Mouse (Mus musculus): ENCODE measurements around the gene Ift122.
"Not testable (repeated sequence)": the region's sequence is repeated elsewhere in the genome, so short reads cannot be mapped to it uniquely, and the experiment has no call there.

Ift122 gene

DNA sequence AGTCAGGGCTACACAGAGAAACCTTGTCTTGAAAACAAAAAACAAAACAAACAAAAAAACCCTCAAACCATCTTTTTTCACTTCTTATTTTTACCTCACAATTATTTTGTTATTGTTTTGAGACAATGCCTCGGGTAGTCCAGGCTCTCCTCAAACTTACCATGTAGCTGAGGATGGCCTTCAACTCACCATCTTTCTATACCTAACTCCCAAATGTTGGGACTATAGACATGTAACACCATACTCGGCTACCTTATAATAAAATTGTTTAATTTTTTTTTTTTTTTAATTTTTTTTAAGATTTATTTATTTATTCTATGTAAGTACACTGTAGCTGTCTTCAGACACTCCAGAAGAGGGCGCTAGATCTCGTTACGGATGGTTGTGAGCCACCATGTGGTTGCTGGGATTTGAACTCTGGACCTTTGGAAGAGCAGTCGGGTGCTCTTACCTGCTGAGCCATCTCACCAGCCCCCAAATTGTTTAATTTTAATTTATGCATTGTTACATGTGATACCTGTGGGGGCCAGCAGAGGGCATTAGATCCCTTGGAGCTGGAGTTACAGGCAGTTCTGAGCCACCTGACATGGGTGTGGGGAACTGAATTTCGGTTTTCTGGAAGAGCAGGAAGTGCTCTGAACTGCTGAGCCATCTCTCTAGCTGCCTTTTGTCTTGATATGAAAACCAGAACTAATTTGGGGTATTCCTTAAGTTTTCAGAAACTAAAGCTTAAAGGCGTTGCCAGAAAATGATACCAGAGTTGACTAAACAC lies 6.4 kb upstream of the Ift122 start:
- peak; percentile 40 for DNase-seq (ENCODE audit: low spot score)

DNA sequence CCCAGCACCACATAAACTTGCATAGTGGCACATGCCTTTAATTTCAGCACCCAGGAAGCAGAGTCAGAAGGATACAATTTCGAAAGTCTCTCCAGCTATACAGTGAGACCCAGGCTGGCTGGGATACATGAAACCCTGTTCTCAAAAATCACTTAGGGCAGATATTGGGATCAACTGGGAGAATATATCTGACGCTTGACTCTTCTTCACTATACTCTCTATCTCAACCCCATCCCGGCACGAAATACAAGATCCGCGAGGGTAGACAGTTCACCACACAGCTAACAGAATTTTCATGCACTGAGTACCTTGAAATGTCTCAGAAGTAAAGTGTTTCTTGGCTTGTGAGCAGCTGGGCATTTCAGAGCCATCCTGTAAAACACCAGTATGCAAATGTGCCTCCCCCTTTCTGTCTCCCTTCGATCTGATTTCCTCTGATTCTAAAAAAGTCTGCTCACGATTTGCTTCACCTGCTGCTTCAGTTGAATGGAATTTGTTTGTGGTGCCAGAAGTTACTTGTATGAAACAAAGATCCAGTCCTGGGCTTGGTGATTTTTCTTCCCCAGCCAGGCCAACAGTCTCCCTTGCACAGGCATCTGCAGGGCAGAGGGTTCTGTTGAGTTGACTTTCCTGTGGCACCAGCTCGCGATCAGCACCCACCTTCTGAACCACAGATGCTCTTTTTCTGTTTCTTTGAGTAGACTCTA lies 4.5 kb upstream of the Ift122 start:
- no peak for DNase-seq (ENCODE audit: low spot score)

DNA sequence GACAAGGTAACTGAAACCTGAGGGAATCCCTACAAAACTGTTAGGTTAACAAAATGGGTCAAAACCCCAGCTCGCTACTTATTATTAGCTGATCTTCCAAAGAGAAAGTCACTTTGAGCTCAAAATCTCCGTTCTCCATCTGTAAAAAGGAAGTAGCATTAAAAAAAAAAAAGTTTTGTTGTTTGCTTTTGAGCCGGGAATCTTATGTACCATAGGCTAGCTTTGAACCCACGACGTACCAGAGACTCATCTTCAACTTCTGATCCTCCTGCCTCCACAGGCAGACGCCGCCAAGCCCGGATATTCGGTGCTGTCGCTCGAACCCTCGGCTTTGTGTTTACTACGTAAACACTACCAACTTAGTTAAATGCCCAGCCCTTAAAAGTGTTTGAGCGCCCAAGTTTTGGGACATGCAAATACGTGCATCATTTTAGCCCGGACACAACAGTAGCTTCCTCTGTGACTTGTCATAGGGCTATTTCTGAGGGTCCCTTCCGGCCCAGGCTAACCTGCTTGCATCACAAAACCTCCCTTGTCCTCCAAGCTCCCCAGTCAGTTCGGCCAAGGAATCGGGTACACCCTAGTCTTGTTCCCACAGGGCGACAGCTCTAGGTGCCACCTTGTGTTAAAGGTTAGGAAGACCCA lies 702 bp upstream of the Ift122 start:
- no peak for DNase-seq (ENCODE audit: low spot score)

DNA sequence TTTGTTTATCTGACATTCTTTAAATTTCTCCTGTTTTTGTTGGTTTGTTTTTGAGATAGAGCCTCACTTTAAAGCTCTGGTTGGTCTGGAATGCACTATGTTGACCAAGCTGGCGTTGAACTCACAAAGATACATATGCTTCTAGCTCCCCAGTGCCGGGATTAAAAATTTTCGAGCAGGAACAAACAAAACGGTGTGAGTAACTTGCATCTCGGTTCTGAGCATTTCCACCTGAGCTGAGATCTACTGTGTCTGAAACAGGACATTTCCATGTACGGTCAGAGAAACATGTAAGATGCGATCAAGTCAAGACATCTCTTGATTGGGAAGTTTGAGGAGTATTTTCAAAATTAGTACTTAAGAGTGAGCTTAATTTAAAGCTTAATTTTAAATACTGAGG lies 715 bp downstream of the Ift122 start:
- no peak for DNase-seq (ENCODE audit: low spot score)

DNA sequence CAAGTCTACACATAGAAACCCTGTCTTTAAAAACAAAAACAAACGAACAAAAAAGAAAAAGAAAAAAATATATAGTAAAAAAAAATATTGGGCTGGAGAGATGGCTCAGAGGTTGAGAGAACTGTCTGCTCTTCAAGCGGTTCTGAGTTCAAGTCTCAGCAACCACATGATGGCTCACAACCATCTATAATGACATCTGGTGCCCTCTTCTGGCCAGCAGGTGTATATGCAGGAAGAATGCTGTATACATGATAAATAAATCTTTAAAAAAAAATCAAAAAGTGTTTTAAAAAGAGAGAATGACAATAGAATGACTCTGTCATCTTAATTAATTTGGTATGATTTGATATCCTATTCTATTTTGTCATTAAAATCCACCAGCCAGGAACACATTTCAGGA lies 1.2 kb downstream of the Ift122 start:
- no peak for DNase-seq (ENCODE audit: low spot score)

- DNase-seq (ENCODE audit: low spot score), result no peak
These were observed 2.6 kb downstream of the Ift122 start for GRCm38 (mm10) chr6:115855733-115856360.

GRCm38 (mm10) chr6:115856361-115856745 lies 3.1 kb downstream of the Ift122 start:
- DNase-seq (ENCODE audit: low spot score), result no peak

DNA sequence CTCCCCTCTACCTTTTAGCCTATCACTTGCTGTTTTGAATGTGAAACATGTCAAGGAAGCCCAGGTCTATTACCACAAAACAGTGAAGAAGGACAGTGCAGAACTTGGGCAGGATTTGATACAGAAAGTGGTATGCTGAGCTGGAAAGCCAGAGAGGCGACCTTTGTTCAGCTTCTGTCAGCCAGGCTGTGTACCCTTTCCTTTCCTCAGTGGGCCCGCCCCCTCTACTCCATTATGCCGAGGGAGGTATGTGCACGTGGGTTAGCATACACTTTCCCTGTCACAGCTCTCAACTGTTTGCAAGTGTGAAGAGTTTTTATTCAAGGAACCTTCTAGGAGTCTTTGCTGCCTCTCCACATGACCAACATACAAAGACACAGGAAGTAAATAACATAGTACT lies 6.0 kb downstream of the Ift122 start:
- DNase-seq (ENCODE audit: low spot score), result no peak

DNA sequence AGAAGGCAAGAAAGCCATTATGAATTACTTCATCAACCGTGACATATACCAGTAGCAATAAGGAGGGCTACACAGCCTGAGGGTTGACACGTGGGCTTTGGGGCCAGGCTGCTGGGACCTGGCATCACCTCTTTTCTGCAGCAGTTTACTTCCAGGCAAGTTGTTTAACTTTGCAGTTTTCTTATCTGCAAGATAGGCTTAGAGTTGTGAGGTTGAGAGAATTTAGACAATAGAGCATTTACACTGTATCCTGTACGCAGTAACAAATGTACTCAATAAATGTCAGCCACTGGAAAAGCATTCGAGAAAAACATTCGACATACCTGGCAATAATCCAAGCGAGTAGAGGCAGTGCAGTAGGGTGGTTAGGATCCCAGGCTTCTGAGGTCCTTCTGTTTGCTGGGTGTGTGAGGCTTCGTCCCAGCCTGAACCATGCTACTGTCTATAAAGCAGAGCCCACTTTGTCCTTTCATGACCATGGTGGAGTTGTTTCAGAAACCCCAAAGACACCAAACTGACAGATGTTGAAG lies 6.8 kb downstream of the Ift122 start:
- no peak for DNase-seq (ENCODE audit: low spot score)

DNA sequence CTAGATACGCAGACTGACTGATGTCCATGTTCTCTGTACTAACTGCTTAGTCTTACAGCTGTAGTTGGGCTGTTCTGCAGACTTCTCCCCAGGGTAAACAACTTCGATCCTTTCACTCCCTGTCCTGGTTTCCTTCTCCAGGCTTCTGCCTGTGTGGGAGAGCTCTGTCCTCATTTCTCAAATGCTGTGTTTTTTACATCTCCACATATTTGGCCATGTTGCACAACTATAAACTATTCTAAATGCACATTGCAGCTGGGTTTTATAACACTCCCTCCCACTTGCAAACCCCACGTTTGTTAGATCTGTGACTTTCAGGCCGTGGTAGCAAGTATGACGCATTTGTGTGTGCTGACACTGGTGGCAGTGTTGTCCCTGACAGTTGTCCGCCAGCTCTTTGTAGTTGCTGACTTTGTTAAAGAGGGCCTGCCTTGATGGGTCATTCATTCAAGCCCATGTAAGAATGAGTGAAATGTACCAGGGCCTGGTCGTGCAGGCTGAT lies 10.1 kb downstream of the Ift122 start:
- DNase-seq (ENCODE audit: low spot score), result peak; percentile 26

GRCm38 (mm10) chr6:115865246-115865645 lies 12.0 kb downstream of the Ift122 start:
- DNase-seq (ENCODE audit: low spot score), result no peak

- not testable (repeated sequence) for DNase-seq (ENCODE audit: low spot score)
These were observed 13.9 kb downstream of the Ift122 start for GRCm38 (mm10) chr6:115867157-115867556.

DNA sequence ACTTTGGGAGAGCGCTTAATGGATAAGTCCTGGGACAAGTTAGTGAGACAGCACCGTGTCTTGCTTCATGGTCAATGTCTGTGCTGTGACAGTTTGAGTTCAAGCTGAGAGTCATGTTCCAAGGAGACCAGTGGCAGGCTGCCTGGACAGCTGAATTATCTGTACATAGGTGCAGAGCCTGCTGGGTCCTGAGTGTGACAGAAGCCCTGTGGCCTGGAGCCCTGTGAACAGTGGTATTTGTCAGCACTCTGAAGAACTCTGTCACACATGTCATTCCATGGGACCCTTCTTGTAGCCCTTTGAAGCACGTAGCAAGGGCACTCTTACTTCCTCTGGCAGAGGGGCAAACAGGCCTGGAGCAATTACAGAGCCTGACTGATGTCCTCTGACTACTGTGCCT lies 18.0 kb downstream of the Ift122 start:
- not testable (repeated sequence) for DNase-seq (ENCODE audit: low spot score)

GRCm38 (mm10) chr6:115877239-115877638 lies 24.0 kb downstream of the Ift122 start:
- no peak for DNase-seq (ENCODE audit: low spot score)

- no peak for DNase-seq (ENCODE audit: low spot score)
These were observed 25.4 kb downstream of the Ift122 start for GRCm38 (mm10) chr6:115878694-115879093.

- no peak for DNase-seq (ENCODE audit: low spot score)
These were observed 26.5 kb downstream of the Ift122 start for GRCm38 (mm10) chr6:115879736-115880135.

GRCm38 (mm10) chr6:115880751-115881150 lies 27.5 kb downstream of the Ift122 start:
- no peak for DNase-seq (ENCODE audit: low spot score)

DNA sequence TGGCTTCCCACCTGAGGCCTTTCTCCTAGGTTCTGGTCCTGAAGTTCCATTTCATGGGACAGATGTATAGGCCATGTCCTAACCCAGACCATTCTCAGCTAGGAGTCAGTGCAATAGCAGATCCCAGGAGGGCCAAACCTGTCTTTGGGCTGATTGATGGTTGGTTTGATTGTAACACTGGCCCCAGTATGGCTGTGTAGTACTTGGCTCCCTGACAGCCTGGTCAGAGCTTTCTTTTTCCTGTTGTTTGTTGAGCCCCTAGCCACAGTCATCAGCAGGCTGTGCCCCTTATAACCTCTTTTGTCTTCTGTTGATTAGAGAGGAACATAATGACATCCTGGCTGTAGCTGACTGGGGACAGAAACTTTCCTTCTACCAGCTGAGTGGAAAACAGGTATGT lies 30.7 kb downstream of the Ift122 start:
- DNase-seq (ENCODE audit: low spot score), result no peak

DNA sequence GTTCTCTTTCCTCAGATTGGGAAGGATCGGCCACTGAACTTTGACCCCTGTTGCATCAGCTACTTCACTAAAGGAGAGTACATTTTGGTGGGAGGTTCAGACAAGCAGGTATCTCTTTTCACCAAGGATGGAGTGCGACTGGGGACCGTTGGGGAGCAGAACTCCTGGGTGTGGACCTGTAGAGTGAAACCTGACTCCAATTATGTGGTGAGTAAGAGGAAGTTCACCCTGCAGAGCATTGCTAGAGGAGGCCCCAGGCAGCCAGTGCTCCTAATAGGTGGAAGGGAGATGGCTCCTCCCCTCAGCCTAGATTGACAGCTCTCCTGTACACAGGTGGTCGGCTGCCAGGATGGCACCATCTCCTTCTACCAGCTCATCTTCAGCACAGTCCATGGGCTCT lies 33.6 kb downstream of the Ift122 start:
- DNase-seq (ENCODE audit: low spot score), result no peak

DNA sequence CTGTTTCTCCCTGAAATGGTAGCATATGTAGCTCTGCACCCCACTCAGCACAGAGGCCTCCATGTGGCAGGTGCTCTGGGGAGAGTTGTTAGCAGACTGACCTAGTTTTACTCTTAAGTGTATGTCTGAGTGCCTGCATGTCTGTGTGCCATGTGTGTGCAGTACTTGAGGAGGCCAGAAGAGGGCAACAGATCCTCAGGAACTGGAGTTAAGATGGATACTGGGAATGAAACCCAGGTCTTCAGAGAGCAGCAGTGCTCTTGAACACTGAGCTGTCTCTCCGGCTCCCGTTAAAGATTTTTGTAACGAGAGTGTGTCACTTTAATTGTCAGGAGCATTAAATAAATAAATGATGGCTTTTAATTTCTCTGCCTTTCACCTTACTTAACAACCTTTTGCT lies 35.0 kb downstream of the Ift122 start:
- no peak for DNase-seq (ENCODE audit: low spot score)

DNA sequence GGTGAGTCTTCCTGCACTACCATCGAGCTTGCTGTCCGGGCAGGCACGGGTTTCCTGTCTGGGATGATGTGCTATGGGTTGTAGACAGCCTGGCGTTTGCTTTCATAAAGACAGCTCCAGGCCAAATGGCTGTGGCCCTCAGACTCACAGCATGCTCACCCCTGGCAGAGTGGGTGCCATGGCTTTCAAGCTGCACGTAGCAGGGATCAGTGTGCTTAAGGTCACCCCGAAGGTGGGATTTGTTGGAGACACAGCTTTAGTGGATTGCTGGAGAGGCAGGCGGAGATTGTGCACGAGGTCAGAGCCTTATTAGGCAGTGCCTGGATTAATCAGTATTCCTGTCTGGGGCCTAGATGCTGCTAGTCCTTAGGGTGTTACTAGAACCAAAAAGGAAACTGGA lies 37.3 kb downstream of the Ift122 start:
- DNase-seq (ENCODE audit: low spot score), result no peak

DNA sequence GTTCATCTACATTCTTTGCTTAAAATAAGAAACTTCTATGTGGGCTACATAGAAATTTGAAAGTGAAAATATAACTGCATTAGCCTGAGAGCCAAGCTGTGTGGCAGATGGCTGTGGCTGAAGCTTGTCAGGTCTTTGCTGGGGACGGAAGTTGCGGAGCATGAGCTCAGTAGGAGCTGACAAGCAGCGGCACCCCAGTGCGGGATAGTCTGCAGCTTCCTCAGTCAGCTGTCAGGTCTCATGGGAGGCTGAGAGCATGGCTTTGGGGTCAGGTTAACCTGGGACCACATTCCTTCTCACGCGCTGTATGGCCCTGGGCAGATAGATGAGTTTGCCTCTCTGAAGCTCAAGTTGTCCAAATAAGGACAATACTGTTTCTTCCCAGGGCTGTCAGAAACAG lies 37.8 kb downstream of the Ift122 start:
- DNase-seq (ENCODE audit: low spot score), result no peak
